Mouse (Mus musculus) heart, postnatal 25 days (tissue): ENCODE data around the gene Platr17. TPM values are rescaled to one million over a fixed set of nuclear protein-coding genes. Genes with fewer than 3 reads are reported as not detected.
A peak's percentile ranks its signal among the peaks of the same experiment; 100 is the strongest.

Experiments used
- DNase-seq: peaks from one replicate; pipeline ENCODE4 v3.0.0; 2022; ENCODE audit warnings: low spot score
- intact Hi-C: fragments of 180-260 bp; cut with DNase I; formaldehyde crosslinking; loops from one replicate; pipeline ENCODE4 v1.15.1; 2025
- total RNA-seq, 2 experiments: library from RNA; stranded (reverse); gene quantifications; 2 replicates each; pipeline ENCODE4 v1.2.3; 2021

The Platr17 gene
- total RNA-seq, 2 experiments from 2014 or later, result not detected

GRCm38 (mm10) chr17:33918293-33919203 lies 13.6 kb downstream of the Platr17 start:
- DNase-seq, result peak; percentile 31
- intact Hi-C loops, result no loop called here

GRCm38 (mm10) chr17:33919351-33920281 lies 14.7 kb downstream of the Platr17 start:
- intact Hi-C loops, result loop anchor here (2.0 kb wide), 1 partner anchor 23 kb away; no protein-coding TSS in a partner anchor
- DNase-seq, result peak; percentile 80

- DNase-seq, result peak; percentile 68
- intact Hi-C loops, result loop anchor here (2.0 kb wide), 1 partner anchor 24 kb away; no protein-coding TSS in a partner anchor
Observed at GRCm38 (mm10) chr17:33920282-33921097, 15.6 kb downstream of the Platr17 start.

GRCm38 (mm10) chr17:33921361-33921760 lies 16.4 kb downstream of the Platr17 start:
- intact Hi-C loops, result loop anchor here (2.0 kb wide), 1 partner anchor 25 kb away; no protein-coding TSS in a partner anchor
- DNase-seq, result no peak

GRCm38 (mm10) chr17:33924577-33925283 lies 19.8 kb downstream of the Platr17 start:
- no peak for DNase-seq
- intact Hi-C loops, result no loop called here

GRCm38 (mm10) chr17:33925406-33926116 lies 20.6 kb downstream of the Platr17 start:
- intact Hi-C loops, result no loop called here
- no peak for DNase-seq

- intact Hi-C loops, result no loop called here
Observed at GRCm38 (mm10) chr17:33926207-33926932, 21.4 kb downstream of the Platr17 start.

GRCm38 (mm10) chr17:33928251-33928947 lies 23.5 kb downstream of the Platr17 start:
- no peak for DNase-seq
- intact Hi-C loops, result no loop called here

More at GRCm38 (mm10) chr17:33926207-33926932, 21.4 kb downstream of the Platr17 start:
- no peak for DNase-seq

- intact Hi-C loops, result no loop called here
Observed at GRCm38 (mm10) chr17:33929371-33930279, 24.7 kb downstream of the Platr17 start, which contains the start of gene Rgl2. TSS of gene Rgl2 (plus strand) at chr17:33929543.

GRCm38 (mm10) chr17:33930280-33931158 lies 25.6 kb downstream of the Platr17 start:
- peak; percentile 35 for DNase-seq
- intact Hi-C loops, result no loop called here

More at GRCm38 (mm10) chr17:33929371-33930279, 24.7 kb downstream of the Platr17 start, which contains the start of gene Rgl2:
- DNase-seq, result peak; percentile 73

- intact Hi-C loops, result no loop called here
- no peak for DNase-seq
Observed at GRCm38 (mm10) chr17:33931159-33931866, 26.4 kb downstream of the Platr17 start.

- intact Hi-C loops, result no loop called here
- DNase-seq, result no peak
Observed at GRCm38 (mm10) chr17:33931947-33932346, 27.0 kb downstream of the Platr17 start.

GRCm38 (mm10) chr17:33932448-33932847 lies 27.5 kb downstream of the Platr17 start:
- intact Hi-C loops, result no loop called here
- no peak for DNase-seq

GRCm38 (mm10) chr17:33932970-33933369 lies 28.0 kb downstream of the Platr17 start:
- DNase-seq, result no peak
- intact Hi-C loops, result no loop called here
